Mouse (Mus musculus): ENCODE data around the gene Hist1h2an. TPM values are rescaled to one million over a fixed set of nuclear protein-coding genes. Genes with fewer than 3 reads are reported as not detected.
"Not testable (repeated sequence)": the region's sequence is repeated elsewhere in the genome, so short reads cannot be mapped to it uniquely, and the experiment has no call there.

The Hist1h2an gene
- total and polyA plus RNA-seq, 3 experiments: not detected

- H3K27me3 ChIP-seq (ENCODE audit: control insufficient read depth, insufficient read depth, low read length); DNase-seq; H3K36me3 ChIP-seq (ENCODE audit: control insufficient read depth, insufficient read depth, low read length); H3K79me2 ChIP-seq (replicated peaks; ENCODE audit: control insufficient read depth, insufficient read depth, low read length); H3K4me3 ChIP-seq; H3K27ac ChIP-seq; H3K9ac ChIP-seq (ENCODE audit: low read depth, low read length); H3K4me1 ChIP-seq (ENCODE audit: control insufficient read depth, insufficient read depth, low read length); intact Hi-C loops (cut with DNase I): not testable (repeated sequence)
- no CpG with 5 or more reads among the region's 8 CpGs for WGBS
These were observed 24.1 kb upstream of the Hist1h2an start for GRCm38 (mm10) chr13:21811074-21811473.

DNA sequence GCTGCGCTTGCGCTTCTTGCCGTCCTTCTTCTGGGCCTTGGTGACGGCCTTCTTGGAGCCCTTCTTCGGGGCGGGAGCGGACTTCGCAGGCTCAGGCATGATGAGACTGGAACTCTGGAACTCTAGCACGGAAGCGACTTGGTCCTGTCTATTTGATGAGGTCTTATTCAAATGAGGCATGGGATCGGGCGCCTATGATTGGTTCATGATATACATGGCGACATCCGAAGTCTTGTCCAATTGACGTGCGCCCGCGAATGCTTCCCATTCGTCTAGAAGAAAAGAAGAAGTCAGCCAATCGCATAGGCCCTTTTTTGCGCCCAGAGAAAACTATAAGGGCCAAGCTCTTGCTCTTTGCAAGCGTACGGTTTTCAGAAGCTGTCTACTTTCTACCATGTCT is 23.1 kb upstream of the Hist1h2an start, which contains the start of the genes Hist1h2bq and Hist1h2ao:
Hist1h2bq (minus strand) TSS at position 125 of the 400 bp plus-strand sequence.
Hist1h2ao (plus strand) TSS at position 393 of the 400 bp plus-strand sequence.
- H3K27ac ChIP-seq; intact Hi-C loops (cut with DNase I); DNase-seq; H3K4me1 ChIP-seq (ENCODE audit: control insufficient read depth, insufficient read depth, low read length); H3K27me3 ChIP-seq (ENCODE audit: control insufficient read depth, insufficient read depth, low read length); H3K79me2 ChIP-seq (replicated peaks; ENCODE audit: control insufficient read depth, insufficient read depth, low read length); H3K4me3 ChIP-seq; H3K9ac ChIP-seq (ENCODE audit: low read depth, low read length); H3K36me3 ChIP-seq (ENCODE audit: control insufficient read depth, insufficient read depth, low read length): not testable (repeated sequence)
- no CpG with 5 or more reads among the region's 23 CpGs for WGBS

- H3K4me1 ChIP-seq (ENCODE audit: control insufficient read depth, insufficient read depth, low read length); H3K27ac ChIP-seq; H3K36me3 ChIP-seq (ENCODE audit: control insufficient read depth, insufficient read depth, low read length); DNase-seq; H3K9ac ChIP-seq (ENCODE audit: low read depth, low read length); H3K79me2 ChIP-seq (replicated peaks; ENCODE audit: control insufficient read depth, insufficient read depth, low read length); H3K27me3 ChIP-seq (ENCODE audit: control insufficient read depth, insufficient read depth, low read length); intact Hi-C loops (cut with DNase I); H3K4me3 ChIP-seq: not testable (repeated sequence)
- WGBS: no CpG with 5 or more reads among the region's 4 CpGs
These were observed 16.0 kb upstream of the Hist1h2an start for GRCm38 (mm10) chr13:21803058-21803457.

GRCm38 (mm10) chr13:21797163-21797562 is 10.1 kb upstream of the Hist1h2an start:
- intact Hi-C loops (cut with DNase I); H3K36me3 ChIP-seq (ENCODE audit: control insufficient read depth, insufficient read depth, low read length): not testable (repeated sequence)

DNA sequence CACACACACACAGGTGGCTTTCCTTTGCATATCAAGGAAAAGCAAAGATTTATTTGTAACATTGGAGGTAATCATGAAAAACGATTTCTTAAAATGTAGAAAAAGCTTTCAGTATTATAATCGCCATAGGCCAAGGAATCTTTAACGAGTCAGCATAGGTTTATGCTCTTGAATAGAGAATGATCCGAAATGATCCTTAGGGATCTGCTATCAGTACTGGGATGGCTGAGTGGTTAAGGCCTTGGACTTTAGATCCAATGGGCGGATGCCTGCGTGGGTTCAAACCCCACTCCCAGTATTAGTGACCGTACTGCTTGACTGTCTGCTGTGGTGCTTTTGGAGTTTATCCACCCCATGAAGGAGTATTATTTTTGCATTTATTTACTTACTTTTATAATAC is 8.6 kb upstream of the Hist1h2an start:
- no peaks in the 10 kb centered on the region for H3K36me3 ChIP-seq (ENCODE audit: control insufficient read depth, insufficient read depth, low read length)
- no peak overlapping the region for H3K9ac ChIP-seq (ENCODE audit: low read depth, low read length)
- 89% methylated on average over 7 of the region's 7 CpGs for WGBS
- H3K79me2 ChIP-seq (replicated peaks; ENCODE audit: control insufficient read depth, insufficient read depth, low read length): no peaks in the 10 kb centered on the region
- no peaks in the 10 kb centered on the region for H3K27me3 ChIP-seq (ENCODE audit: control insufficient read depth, insufficient read depth, low read length)
- H3K4me3 ChIP-seq: no peak overlapping the region
- no peaks in the 10 kb centered on the region; the same call in 1 of the 2 replicates for H3K4me1 ChIP-seq (ENCODE audit: control insufficient read depth, insufficient read depth, low read length)
- no peak overlapping the region for H3K27ac ChIP-seq
- DNase-seq: no peak
- TF ChIP-seq POLR2A (IDR thresholded peaks at IDR 0.05; ENCODE audit: insufficient read depth, low read depth, low read length): no peak
- TF ChIP-seq EP300 (IDR thresholded peaks at IDR 0.05; ENCODE audit: insufficient read depth, low read depth, low read length): no peak
- no peak for TF ChIP-seq CTCF (IDR thresholded peaks at IDR 0.05)
- intact Hi-C loops (cut with DNase I): no loop called here

More at GRCm38 (mm10) chr13:21797163-21797562, 10.1 kb upstream of the Hist1h2an start:
- not testable (repeated sequence) for H3K27ac ChIP-seq; DNase-seq; H3K79me2 ChIP-seq (replicated peaks; ENCODE audit: control insufficient read depth, insufficient read depth, low read length); H3K4me3 ChIP-seq; H3K27me3 ChIP-seq (ENCODE audit: control insufficient read depth, insufficient read depth, low read length); H3K4me1 ChIP-seq (ENCODE audit: control insufficient read depth, insufficient read depth, low read length); H3K9ac ChIP-seq (ENCODE audit: low read depth, low read length)

DNA sequence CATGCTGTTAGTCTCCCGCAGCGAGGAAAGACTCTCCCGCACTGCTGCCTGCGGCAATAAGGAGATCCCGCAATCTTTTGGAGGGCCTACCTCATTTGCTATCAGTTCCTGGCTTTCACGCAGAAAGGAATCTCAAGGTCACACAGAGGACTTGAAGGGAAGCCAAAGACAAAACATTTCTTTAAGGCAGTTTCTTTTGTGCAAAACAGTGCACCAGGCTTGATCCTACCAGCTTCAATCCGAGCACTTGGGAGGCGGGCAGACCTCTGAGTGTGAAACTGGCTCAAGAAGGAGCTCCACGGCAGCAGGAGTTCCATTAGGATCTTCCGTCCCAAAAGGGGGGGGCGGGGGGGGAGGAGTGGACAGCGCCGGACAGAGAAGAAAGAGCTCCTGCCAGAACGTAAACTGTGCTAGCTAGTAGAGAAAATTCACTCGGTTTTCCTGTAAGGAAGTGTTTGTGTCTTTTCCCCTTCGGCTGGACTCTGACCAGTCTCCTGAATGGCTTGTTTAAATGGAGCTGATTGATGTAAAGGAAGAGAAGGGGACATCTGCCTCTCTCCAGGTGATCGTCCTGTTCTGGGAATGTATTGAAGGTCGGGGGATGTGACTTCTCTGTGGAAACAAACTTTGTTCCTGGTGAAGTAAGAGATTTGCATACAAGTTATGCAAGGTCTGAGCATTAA is 3.7 kb upstream of the Hist1h2an start:
- intact Hi-C loops (cut with DNase I): no loop called here
- Histone ChIP-seq H3K9ac (ENCODE audit: low read depth, low read length) (no peak overlapping the region; the same call in none of the 2 replicates), H3K4me3 (no peak overlapping the region), H3K27ac (no peak overlapping the region), H3K27me3 (ENCODE audit: control insufficient read depth, insufficient read depth, low read length) (no peaks in the 10 kb centered on the region), H3K4me1 (ENCODE audit: control insufficient read depth, insufficient read depth, low read length) (no peaks in the 10 kb centered on the region; the same call in 1 of the 2 replicates), H3K79me2 (replicated peaks; ENCODE audit: control insufficient read depth, insufficient read depth, low read length) (no peaks in the 10 kb centered on the region), H3K36me3 (ENCODE audit: control insufficient read depth, insufficient read depth, low read length) (no peaks in the 10 kb centered on the region)
- no peak for TF ChIP-seq POLR2A (IDR thresholded peaks at IDR 0.05; ENCODE audit: insufficient read depth, low read depth, low read length)
- TF ChIP-seq CTCF (IDR thresholded peaks at IDR 0.05): no peak
- no peak for TF ChIP-seq EP300 (IDR thresholded peaks at IDR 0.05; ENCODE audit: insufficient read depth, low read depth, low read length)
- DNase-seq: no peak
- WGBS: 10% methylated on average over 18 of the region's 18 CpGs

Measured in heart, adult 2 months (tissue).